Mouse (Mus musculus): Measurements from ENCODE around the gene Slc13a2.

DNA sequence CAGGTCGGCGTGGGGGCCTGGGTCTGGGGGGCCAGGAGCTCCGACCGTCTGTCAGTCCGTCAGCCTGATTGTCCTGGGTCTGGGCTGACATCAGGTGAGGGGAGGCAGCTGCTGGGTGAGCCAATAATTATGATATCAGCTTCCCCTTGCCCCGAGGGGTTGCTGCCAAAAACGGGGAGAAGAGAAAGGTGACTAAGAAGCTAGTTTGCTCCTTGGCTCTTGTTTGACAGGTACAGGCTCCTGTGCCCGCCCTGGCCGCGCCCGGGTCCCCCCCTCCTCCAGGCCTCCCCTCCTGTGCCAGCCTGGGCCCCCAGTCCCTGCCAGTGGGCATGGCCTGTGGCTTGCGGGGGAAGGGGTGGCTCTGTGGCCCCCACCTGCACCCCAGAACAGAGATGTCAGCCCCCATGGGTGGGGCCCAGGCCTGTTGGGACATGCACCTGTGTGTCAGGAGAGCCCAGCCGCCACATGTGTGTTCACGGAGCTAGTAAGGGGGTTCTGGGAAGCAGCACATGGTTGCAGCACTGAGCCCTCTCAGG lies 35.4 kb downstream of the Slc13a2 start, which contains the start of gene Foxn1:
- no peak for TF ChIP-seq POLR2A (IDR thresholded peaks at IDR 0.05; ENCODE audit: borderline replicate concordance, control insufficient read depth, low read depth, low read length)
- no peak for TF ChIP-seq CTCF (IDR thresholded peaks at IDR 0.05; ENCODE audit: control insufficient read depth, insufficient read depth, low read length)

All from bone marrow, adult 2 months (tissue).